Mouse (Mus musculus) embryonic facial prominence, embryonic 13.5 days (tissue): ENCODE results near the gene Kcnmb4. TPM values are rescaled to one million over a fixed set of nuclear protein-coding genes. Genes with fewer than 3 reads are reported as not detected.

Experiments used
- ATAC-seq: fragments of 200-750 bp; cut with Nextera tagmentation; 2 replicates; pipeline ENCODE4 v1.8.0; 2017; ENCODE audit warnings: low read depth; ENCODE audit not compliant: insufficient number of reproducible peaks, insufficient read depth, low FRiP score, low TSS enrichment
- H3K27ac ChIP-seq: fragments of 300-500 bp; sonication (generic); 2 replicates; pipeline ENCODE4 v1.5.1; 2015; ENCODE audit warnings: moderate library complexity, mild to moderate bottlenecking, inconsistent platforms
- H3K27me3 ChIP-seq: fragments of 300-500 bp; sonication (generic); 2 replicates; pipeline ENCODE4 v1.6.1; 2015; ENCODE audit warnings: mild to moderate bottlenecking, inconsistent platforms
- H3K36me3 ChIP-seq: fragments of 300-500 bp; sonication (generic); 2 replicates; pipeline ENCODE4 v1.6.1; 2015; ENCODE audit warnings: mild to moderate bottlenecking, inconsistent platforms
- H3K4me1 ChIP-seq: fragments of 300-500 bp; sonication (generic); 2 replicates; pipeline ENCODE4 v1.6.1; 2015; ENCODE audit warnings: inconsistent platforms
- H3K4me2 ChIP-seq: fragments of 300-500 bp; sonication (generic); 2 replicates; pipeline ENCODE4 v1.6.1; 2015; ENCODE audit warnings: moderate library complexity, mild to moderate bottlenecking, inconsistent platforms
- H3K4me3 ChIP-seq: fragments of 300-500 bp; sonication (generic); 2 replicates; pipeline ENCODE4 v1.5.1; 2015; ENCODE audit warnings: mild to moderate bottlenecking, inconsistent platforms
- H3K9ac ChIP-seq: fragments of 300-500 bp; sonication (generic); 2 replicates; pipeline ENCODE4 v1.6.1; 2015; ENCODE audit warnings: mild to moderate bottlenecking, inconsistent platforms
- H3K9me3 ChIP-seq: fragments of 300-500 bp; sonication (generic); 2 replicates; pipeline ENCODE4 v1.6.1; 2016; ENCODE audit warnings: inconsistent platforms
- WGBS: fragments of 180-500 bp; shearing (Covaris S2); methylation state at CpG from one replicate; pipeline ENCODE4 v1.1.7; 2015; ENCODE audit warnings: mixed read lengths; 5-methylcytosine and 5-hydroxymethylcytosine counted together
- polyA plus RNA-seq: library from polyadenylated mRNA; unstranded; fragments of >200 nt; fragmentation: Nextera tagmentation; extraction: Ambion mirVana; gene quantifications from 2 replicates; pipeline ENCODE4 v1.2.1, GENCODE M21; 2015

Gene Kcnmb4
- 14.7 and 16.8 TPM in 2 replicates for polyA plus RNA-seq

DNA sequence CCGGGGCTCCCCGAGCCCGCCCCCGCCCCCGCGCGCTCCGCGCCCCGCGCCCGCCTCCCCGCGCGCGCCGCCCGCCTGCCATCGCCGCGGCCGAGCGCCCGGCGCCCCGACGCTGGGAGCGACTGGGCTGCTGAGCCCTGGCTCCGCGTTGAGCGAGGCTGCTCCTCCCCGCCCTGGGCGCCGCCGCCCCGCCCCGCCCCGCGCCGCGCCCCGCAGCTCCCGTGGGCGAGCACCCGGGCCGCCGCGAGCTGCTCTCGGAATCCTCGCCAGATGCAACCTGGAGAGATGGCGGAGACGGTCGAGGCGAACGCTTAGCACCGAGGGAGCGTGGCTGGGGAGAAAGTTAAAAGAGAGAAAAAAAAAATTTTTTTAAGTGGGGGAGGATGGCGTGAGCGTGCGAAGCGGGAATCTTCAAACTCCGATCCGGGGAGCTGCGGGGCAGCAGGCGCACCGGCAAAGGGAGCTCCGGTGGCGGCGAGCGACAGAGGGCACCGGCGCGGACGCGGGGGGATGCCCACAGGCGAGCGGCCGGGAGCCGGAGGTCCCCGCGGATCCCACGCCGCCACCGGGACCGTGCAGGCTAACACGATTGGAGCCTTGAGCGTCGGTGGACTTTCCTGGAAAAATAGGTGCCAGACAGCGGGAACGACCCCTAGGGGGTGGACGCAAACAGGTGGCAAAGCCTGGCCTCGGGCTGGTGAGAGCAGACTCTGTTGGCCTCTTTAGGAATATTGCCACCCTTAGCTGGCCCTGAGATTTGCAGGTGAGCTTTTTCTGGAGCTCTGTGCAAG lies at the start of gene Kcnmb4:
TSS of gene Kcnmb4 (minus strand) at position 120 of the 791 bp plus-strand sequence.
- peaks cover 23% of the 10 kb centered on the region for H3K4me1 ChIP-seq
- H3K36me3 ChIP-seq = no peaks in the 10 kb centered on the region
- peak; percentile 79 for ATAC-seq
- H3K9ac ChIP-seq = peak within 1 kb of the TSS; percentile 82
- peak within 1 kb of the TSS; percentile 75 for H3K4me3 ChIP-seq
- peak within 1 kb of the TSS; percentile 90 for H3K4me2 ChIP-seq
- H3K9me3 ChIP-seq = 0 out of 2 replicates have a peak, but pooled peaks cover 2% of the 10 kb centered on the region
- under 1% methylated on average over 68 of the region's 92 CpGs for WGBS
- no peaks in the 10 kb centered on the region for H3K27me3 ChIP-seq
- H3K27ac ChIP-seq = peak within 1 kb of the TSS; percentile 83

DNA sequence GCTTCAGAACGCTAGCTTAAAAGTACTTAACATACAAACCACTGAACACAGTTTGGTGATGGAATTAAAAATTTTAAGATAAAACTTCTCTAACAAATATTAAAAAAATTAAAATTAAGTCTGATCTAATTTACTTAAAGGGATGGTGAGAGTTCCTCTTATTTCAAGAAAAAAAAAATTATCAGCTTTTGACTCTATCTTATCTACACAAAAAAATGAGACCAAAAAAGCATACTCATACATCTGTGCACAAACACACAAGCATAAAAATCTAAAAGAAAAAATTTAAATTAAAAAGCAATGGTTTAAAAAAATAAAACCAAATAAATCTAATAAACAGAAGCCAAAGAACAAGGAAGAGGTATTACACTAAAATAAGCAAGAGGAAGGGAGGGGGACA lies 45.9 kb upstream of the Kcnmb4 start:
- 89% methylated on average over 1 of the region's 1 CpGs for WGBS
- no peak for ATAC-seq
- Histone ChIP-seq H3K36me3 (no peaks in the 10 kb centered on the region), H3K9me3 (no peaks in the 10 kb centered on the region), H3K4me3 (no peak overlapping the region), H3K9ac (no peak overlapping the region), H3K27me3 (no peaks in the 10 kb centered on the region), H3K27ac (no peak overlapping the region), H3K4me2 (no peak overlapping the region), H3K4me1 (no peaks in the 10 kb centered on the region)

DNA sequence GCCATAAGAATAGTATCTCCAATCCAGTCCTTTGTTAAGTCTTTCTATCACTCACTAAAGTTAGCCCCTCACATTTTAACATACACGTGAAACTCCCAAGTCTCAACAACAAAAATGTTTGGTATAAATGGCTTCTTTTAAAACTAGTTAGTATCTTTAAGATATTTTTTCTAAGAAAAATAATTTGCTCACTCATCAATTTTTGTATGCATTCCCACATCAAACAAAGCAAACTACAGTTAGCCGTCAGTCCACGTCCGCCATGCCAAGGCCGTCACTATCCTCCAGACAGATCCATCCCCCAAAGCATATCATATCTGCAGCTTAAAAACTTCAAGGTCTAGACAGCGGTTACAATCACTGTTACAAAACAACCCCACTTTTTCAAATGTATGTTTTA lies 41.9 kb upstream of the Kcnmb4 start:
- no peaks in the 10 kb centered on the region for H3K9me3 ChIP-seq
- WGBS = 85% methylated on average over 6 of the region's 6 CpGs
- no peak overlapping the region for H3K9ac ChIP-seq
- no peak for ATAC-seq
- no peaks in the 10 kb centered on the region for H3K4me1 ChIP-seq
- no peak overlapping the region for H3K27ac ChIP-seq
- H3K4me2 ChIP-seq = no peak overlapping the region
- H3K4me3 ChIP-seq = no peak overlapping the region
- no peaks in the 10 kb centered on the region; the same call in 1 of the 2 replicates for H3K36me3 ChIP-seq
- no peaks in the 10 kb centered on the region for H3K27me3 ChIP-seq

DNA sequence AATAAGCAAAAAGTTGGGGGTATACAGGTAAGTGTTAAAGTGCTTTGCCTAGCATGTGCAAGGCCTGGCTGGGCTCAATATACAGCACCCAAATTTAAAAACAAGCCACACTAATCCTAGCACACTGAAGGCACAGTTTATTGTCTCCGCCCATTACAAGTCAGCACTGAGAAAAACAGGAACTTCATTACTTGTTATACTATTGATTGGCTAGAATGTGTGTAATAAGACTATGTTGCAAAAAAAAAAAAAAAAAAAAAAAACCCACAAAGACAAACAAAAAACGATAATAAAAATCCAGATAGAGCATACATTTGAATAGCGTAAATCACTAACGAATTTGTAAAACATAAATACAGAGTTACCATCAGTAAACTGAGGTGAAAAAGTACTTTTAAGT lies 41.5 kb upstream of the Kcnmb4 start:
- Histone ChIP-seq H3K9me3 (no peaks in the 10 kb centered on the region), H3K27me3 (no peaks in the 10 kb centered on the region), H3K36me3 (no peaks in the 10 kb centered on the region; the same call in 1 of the 2 replicates), H3K4me3 (no peak overlapping the region), H3K9ac (no peak overlapping the region), H3K4me1 (no peaks in the 10 kb centered on the region), H3K4me2 (no peak overlapping the region), H3K27ac (no peak overlapping the region)
- no peak for ATAC-seq
- WGBS = 95% methylated on average over 4 of the region's 4 CpGs

DNA sequence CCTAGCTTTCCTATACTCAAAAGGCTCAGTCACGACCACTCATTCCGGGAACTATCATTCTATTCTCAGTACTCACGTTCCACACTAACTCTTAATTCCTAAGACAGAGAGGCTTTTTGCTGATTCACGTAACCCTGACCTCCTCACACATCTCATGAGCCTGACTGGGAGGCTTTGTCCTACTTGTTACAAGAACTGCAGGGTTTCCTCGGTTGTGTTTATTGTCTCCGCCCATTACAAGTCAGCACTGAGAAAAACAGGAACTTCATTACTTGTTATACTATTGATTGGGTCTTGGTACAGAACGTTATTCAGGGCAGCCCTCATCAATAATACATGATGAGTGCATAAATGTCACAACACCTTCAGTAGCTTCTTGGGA lies 39.6 kb upstream of the Kcnmb4 start:
- Histone ChIP-seq H3K4me1 (no peaks in the 10 kb centered on the region), H3K27me3 (no peaks in the 10 kb centered on the region), H3K9me3 (no peaks in the 10 kb centered on the region), H3K9ac (no peak overlapping the region), H3K27ac (no peak overlapping the region), H3K4me2 (no peak overlapping the region), H3K4me3 (no peak overlapping the region), H3K36me3 (no peaks in the 10 kb centered on the region; the same call in 1 of the 2 replicates)
- ATAC-seq = no peak
- WGBS = 60% methylated on average over 7 of the region's 7 CpGs

DNA sequence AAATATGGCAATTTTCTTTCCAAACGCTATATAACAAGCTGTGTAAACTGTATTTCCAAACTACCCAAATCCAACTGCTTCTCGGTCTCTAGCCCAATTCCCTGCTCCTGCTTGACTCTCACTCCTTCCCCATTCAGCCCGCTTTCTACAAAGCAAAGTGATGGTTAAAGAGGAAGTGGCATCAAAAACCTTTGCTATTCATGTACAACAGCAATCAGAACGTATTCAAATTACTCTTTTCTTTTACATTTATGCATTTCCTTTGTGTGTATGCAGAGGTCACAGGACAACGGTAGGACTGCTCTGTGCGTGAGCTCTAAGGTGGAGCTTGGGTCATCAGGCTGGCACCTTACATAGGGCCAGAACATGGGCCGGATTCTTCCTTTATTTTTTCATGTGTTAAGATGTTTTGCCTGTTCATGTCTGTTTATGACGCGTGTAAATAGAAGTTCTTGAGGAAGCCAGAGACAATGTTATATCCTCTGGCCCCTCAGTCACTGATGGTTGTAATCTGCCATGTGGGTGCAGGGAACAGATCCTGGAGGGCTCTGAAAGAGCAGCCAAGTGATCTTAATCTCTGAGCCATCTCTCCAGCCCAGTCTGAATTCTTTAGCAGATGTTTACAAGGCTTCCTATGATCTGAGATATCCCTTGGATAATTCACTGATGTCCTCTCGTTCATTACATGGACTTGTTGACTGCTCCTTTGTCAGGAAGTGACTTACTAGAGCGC lies 39.0 kb upstream of the Kcnmb4 start:
- no peak for ATAC-seq
- Histone ChIP-seq H3K4me2 (no peak overlapping the region), H3K27me3 (no peaks in the 10 kb centered on the region), H3K36me3 (no peaks in the 10 kb centered on the region; the same call in 1 of the 2 replicates), H3K9ac (no peak overlapping the region), H3K9me3 (no peaks in the 10 kb centered on the region), H3K27ac (no peak overlapping the region), H3K4me1 (no peaks in the 10 kb centered on the region), H3K4me3 (no peak overlapping the region)
- 87% methylated on average over 11 of the region's 11 CpGs for WGBS

DNA sequence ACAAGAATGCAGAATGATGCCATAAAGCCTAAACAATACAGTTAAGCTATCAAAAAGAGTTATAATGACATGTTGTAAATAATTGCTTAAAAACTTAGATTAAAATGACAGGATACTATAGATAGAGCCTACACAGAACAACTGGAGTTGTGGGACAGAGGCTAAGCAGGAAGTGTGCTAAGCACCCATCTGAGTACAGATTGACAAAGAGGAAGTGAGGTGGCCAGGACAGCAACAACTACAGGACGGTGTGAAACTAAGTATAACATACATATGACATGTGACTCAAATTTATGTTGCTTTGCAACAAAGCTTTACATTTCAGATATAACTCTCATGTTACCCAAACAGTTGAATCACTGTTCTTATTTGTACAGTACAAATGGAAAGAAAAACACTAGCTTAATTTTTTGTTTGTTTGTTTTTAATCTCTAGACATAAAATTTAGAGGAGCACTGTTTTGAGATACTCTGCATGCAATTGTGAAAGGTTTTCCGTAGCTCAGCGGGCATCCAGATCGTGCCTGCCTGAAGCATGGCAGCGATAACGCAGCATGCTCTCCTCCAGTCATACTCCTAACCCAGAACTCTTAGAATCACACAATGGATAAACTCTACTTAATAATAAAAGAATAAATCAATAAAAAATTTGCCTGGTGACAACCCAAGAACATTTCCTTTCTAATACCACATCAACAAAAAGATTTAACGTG lies 31.8 kb upstream of the Kcnmb4 start:
- no peaks in the 10 kb centered on the region for H3K4me1 ChIP-seq
- 89% methylated on average over 7 of the region's 7 CpGs for WGBS
- no peak for ATAC-seq
- H3K27me3 ChIP-seq = no peaks in the 10 kb centered on the region
- H3K9me3 ChIP-seq = no peaks in the 10 kb centered on the region
- no peak overlapping the region for H3K27ac ChIP-seq
- H3K9ac ChIP-seq = no peak overlapping the region
- H3K36me3 ChIP-seq = peaks cover 5% of the 10 kb centered on the region
- no peak overlapping the region for H3K4me3 ChIP-seq
- H3K4me2 ChIP-seq = no peak overlapping the region

DNA sequence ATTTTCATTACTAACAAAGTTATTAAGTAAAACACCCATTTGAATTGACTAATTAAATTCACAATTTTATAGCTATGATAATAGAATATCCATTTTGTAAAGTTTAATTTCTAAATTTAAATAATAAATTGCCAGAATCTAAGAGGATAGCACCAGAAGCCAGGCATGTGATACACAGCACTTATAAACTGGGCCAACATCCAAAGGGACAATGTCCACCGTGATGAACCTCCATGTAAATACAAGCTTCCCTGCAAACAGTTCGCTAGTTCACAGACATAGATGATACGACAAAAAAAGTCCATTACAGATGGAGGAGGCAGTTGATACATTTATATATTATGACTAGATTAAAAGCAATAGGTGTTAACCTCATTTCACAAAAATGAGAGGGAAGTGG lies 19.1 kb upstream of the Kcnmb4 start:
- no peak overlapping the region for H3K27ac ChIP-seq
- no peaks in the 10 kb centered on the region for H3K4me1 ChIP-seq
- 92% methylated on average over 3 of the region's 3 CpGs for WGBS
- no peak for ATAC-seq
- no peaks in the 10 kb centered on the region for H3K27me3 ChIP-seq
- H3K4me3 ChIP-seq = no peak overlapping the region
- no peak overlapping the region for H3K9ac ChIP-seq
- no peaks in the 10 kb centered on the region for H3K9me3 ChIP-seq
- peaks cover 40% of the 10 kb centered on the region for H3K36me3 ChIP-seq
- no peak overlapping the region for H3K4me2 ChIP-seq

DNA sequence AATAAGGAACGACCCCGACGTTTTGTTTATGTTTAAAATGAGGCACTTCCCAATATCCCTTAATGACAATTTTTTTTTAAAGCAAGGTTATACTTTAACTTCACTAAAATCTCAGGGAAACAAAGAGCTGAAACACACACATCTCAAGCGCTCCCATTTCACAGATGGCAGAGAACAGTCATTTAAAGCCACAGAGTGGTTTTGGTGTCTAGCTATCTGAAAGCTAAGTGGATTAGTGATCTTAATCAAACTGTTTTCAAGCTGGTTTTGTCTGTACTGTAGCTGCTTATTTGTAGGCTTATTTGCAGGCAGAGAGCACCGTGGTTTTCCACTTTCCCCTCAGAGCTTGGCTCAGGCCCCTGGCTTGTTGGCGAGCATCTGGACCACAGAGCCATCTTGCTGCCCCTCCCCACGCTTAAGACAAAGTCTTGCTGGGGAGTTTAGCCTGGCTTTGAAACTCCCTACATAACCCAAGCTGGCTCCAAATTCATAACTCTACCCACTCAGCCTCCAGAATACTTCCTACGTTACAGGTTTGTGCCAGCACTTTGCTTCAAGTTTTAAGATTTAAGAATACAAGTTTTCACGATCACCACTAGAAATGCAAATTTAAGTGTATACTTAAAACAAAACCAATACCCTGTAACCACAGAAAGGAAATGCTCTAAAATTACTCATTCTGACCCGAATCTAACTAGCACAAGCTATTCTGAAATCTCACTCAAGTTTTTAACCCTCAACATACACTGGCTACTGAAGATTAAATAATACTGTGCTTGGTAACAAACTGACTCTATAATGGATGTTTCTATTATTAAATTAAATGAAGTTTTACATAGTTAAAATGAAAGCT lies 13.4 kb upstream of the Kcnmb4 start:
- no peak overlapping the region for H3K4me2 ChIP-seq
- H3K9me3 ChIP-seq = no peaks in the 10 kb centered on the region
- H3K4me1 ChIP-seq = peaks cover 5% of the 10 kb centered on the region; the same call in 1 of the 2 replicates
- H3K27ac ChIP-seq = 0 out of 2 replicates have a peak overlapping the region, but pooled peaks have one; percentile 11
- no peak overlapping the region for H3K4me3 ChIP-seq
- WGBS = 75% methylated on average over 10 of the region's 10 CpGs
- no peak overlapping the region for H3K9ac ChIP-seq
- peaks cover 52% of the 10 kb centered on the region for H3K36me3 ChIP-seq
- no peaks in the 10 kb centered on the region for H3K27me3 ChIP-seq
- ATAC-seq = no peak

DNA sequence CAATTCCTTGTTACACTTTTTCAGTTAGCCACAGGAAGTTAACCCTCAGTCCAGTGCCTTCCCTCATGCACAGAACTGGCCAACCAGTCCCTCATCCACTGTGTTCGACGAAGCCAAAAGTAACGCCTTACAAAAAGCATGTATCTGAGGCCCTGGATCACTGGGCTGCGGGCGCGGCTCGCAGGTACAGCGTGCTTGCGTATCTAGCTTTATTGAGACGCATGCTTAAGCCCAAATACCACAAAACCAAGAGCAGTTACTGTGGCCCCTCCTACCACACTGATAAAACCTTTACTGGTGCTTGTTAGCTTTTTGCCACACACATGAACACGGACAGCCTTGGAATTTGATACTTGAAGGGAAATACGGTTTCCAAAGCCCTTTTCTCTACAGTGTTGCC lies 8.2 kb upstream of the Kcnmb4 start:
- H3K4me3 ChIP-seq = no peak overlapping the region
- no peak overlapping the region for H3K9ac ChIP-seq
- H3K4me1 ChIP-seq = 0 out of 2 replicates have a peak, but pooled peaks cover 2% of the 10 kb centered on the region
- 0 out of 2 replicates have a peak, but pooled peaks cover 2% of the 10 kb centered on the region for H3K9me3 ChIP-seq
- H3K27ac ChIP-seq = no peak overlapping the region
- ATAC-seq = no peak
- H3K36me3 ChIP-seq = peaks cover 40% of the 10 kb centered on the region
- WGBS = 86% methylated on average over 12 of the region's 12 CpGs
- no peaks in the 10 kb centered on the region for H3K27me3 ChIP-seq
- H3K4me2 ChIP-seq = no peak overlapping the region

DNA sequence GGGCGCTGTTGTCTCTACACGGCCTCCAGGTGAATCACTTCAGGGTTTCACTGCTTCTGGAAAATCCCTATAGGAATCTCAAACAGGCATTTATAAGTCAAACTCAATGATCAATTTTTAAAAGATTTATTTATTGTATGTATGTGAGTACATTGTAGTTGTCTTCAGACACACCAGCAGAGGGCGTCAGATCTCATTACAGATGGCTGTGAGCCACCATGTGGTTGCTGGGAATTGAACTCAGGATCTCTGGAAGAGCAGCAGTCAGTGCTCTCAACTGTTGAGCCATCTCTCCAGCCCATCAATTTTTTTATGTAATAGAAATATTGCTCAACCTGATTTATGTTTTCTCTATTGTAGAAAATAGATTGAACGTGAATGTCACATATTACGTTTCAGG lies 7.3 kb upstream of the Kcnmb4 start:
- no peaks in the 10 kb centered on the region for H3K27me3 ChIP-seq
- ATAC-seq = no peak
- H3K4me2 ChIP-seq = no peak overlapping the region
- H3K36me3 ChIP-seq = peaks cover 33% of the 10 kb centered on the region
- no peaks in the 10 kb centered on the region for H3K4me1 ChIP-seq
- H3K27ac ChIP-seq = no peak overlapping the region
- H3K9ac ChIP-seq = no peak overlapping the region
- 88% methylated on average over 5 of the region's 5 CpGs for WGBS
- H3K9me3 ChIP-seq = 0 out of 2 replicates have a peak, but pooled peaks cover 2% of the 10 kb centered on the region
- no peak overlapping the region for H3K4me3 ChIP-seq
